Mouse (Mus musculus): ENCODE data around the gene Prrt3. TPM values are rescaled to one million over a fixed set of nuclear protein-coding genes. Genes with fewer than 3 reads are reported as not detected.

The Prrt3 gene
- polyA plus RNA-seq, 1 experiment: not detected

DNA sequence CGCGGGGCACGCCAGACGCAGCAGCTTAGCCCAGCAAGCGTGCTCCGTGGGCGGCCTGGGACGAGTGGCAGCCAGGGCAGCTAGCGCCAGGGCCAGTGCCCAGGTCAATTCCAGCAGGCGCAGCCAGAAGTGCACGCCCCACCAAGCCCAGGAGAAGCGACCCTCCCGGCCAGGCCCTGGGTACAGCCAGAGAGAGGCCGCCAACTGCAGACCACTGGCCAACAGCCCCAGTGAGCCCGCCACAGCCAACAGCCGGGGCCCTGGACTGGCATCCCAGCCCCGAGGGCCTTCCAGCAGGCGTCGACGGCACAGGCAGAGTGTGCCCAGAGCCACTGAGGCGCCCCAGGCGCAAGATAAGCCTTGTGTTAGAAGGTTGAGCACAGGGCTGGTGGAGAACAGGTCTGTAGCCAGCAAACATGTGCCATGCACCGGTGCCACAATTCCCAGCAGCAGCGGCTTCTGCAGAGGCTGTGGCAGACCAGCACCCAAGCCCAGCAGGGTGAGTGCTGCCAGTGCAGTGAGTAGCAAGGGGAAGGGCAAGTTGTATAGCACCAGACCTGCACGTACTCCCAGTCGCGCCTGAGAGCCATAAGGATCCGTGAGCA, 6.6 kb downstream of the Prrt3 start:
- Histone ChIP-seq H3K27ac (ENCODE audit: insufficient read depth, low read depth, low read length) (no peak overlapping the region), H3K4me3 (ENCODE audit: insufficient read depth, low read depth, low read length) (no peak overlapping the region), H3K4me1 (ENCODE audit: control insufficient read depth, insufficient read depth, low read length) (peaks cover 42% of the 10 kb centered on the region)
- TF ChIP-seq POLR2A (IDR thresholded peaks at IDR 0.05; ENCODE audit: insufficient read depth, low read depth, low read length) (no peak), CTCF (IDR thresholded peaks at IDR 0.05; ENCODE audit: insufficient read depth, low read depth, low read length) (no peak)
- WGBS: 63% methylated on average over 28 of the region's 28 CpGs

DNA sequence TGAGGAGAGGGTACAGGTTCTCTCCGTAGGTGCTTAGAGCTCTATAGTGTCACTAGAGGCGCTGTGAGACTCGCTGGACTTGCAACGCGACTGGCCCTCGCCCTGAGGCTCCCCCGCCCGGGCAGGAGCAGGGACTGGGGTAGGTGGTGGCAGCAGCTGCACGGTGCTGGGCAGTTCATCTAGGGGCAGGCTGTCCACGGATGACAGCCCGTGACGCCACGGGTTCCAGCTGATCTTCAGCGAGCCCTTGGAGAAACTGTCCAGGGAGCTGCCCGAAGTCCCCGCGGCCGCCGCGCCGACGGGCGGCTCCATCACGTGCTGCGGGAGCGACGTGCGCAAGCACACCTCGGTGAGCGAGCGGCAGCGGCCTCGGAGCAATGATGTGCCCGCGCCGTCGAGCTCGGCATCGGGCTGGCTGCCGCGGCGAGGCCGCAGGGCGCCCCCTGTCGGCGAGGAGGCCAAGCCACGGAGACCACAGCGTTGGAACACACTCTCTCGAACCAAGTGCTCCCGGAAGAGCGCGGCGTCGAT, 7.4 kb downstream of the Prrt3 start:
- WGBS: 3% methylated on average over 54 of the region's 54 CpGs
- peaks cover 41% of the 10 kb centered on the region for H3K4me1 ChIP-seq (ENCODE audit: control insufficient read depth, insufficient read depth, low read length)
- H3K4me3 ChIP-seq (ENCODE audit: insufficient read depth, low read depth, low read length): peak overlapping the region; percentile 43
- TF ChIP-seq CTCF (IDR thresholded peaks at IDR 0.05; ENCODE audit: insufficient read depth, low read depth, low read length) (peak; percentile 74), POLR2A (IDR thresholded peaks at IDR 0.05; ENCODE audit: insufficient read depth, low read depth, low read length) (no peak)
- 0 out of 2 replicates have a peak overlapping the region, but pooled peaks have one; percentile 9 for H3K27ac ChIP-seq (ENCODE audit: insufficient read depth, low read depth, low read length)

DNA sequence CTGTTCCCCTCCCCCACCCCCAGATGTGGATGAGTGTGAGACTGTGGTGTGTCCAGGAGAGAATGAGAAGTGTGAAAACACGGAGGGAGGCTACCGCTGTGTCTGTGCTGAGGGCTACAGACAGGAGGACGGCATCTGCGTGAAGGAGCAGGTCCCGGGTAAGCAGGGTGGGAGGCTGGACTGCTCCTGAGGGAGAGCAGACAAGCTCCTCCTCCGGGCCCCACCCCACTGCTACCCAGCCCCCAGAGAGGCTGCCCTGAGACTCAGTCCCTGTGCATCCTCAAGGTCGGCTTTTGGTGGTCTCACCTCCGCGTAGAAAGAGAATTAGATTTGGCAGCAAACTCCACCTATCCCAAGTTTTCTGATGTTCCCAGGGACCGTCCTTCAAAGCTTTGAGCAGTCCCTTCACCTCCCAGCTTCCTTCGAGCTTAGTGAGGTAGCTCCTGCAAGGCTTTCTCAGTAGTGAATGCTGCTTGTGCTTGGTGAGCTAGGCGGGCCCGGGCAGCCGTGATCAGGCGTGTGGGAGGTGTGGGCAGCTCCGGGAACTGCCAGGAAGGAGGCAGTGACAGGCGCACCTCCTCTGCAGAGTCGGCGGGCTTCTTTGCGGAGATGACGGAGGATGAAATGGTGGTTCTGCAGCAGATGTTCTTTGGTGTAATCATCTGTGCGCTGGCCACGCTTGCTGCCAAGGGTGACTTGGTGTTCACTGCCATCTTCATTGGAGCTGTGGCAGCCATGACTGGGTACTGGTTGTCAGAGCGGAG, 9.4 kb downstream of the Prrt3 start:
- H3K27ac ChIP-seq (ENCODE audit: insufficient read depth, low read depth, low read length): peak overlapping the region; percentile 59
- WGBS: 46% methylated on average over 24 of the region's 24 CpGs
- no peak overlapping the region for H3K4me3 ChIP-seq (ENCODE audit: insufficient read depth, low read depth, low read length)
- no peak for TF ChIP-seq CTCF (IDR thresholded peaks at IDR 0.05; ENCODE audit: insufficient read depth, low read depth, low read length)
- TF ChIP-seq POLR2A (IDR thresholded peaks at IDR 0.05; ENCODE audit: insufficient read depth, low read depth, low read length): no peak
- peaks cover 53% of the 10 kb centered on the region for H3K4me1 ChIP-seq (ENCODE audit: control insufficient read depth, insufficient read depth, low read length)

DNA sequence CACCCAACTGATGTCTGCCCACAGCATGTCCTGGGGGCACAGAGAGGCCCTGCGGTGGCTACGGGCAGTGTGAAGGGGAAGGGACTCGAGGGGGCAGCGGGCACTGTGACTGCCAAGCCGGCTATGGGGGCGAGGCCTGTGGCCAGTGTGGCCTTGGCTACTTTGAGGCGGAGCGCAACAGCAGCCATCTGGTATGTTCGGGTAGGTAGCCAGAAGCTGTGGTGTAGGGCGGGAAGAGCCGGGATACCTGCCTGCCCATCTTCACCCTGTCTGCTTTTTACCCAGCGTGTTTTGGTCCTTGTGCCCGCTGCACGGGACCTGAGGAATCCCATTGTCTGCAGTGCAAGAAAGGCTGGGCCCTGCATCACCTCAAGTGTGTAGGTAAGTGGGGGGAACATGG, 12.3 kb downstream of the Prrt3 start:
- no peak overlapping the region for H3K27ac ChIP-seq (ENCODE audit: insufficient read depth, low read depth, low read length)
- TF ChIP-seq CTCF (IDR thresholded peaks at IDR 0.05; ENCODE audit: insufficient read depth, low read depth, low read length): no peak
- no peak for TF ChIP-seq POLR2A (IDR thresholded peaks at IDR 0.05; ENCODE audit: insufficient read depth, low read depth, low read length)
- 96% methylated on average over 14 of the region's 14 CpGs for WGBS

DNA sequence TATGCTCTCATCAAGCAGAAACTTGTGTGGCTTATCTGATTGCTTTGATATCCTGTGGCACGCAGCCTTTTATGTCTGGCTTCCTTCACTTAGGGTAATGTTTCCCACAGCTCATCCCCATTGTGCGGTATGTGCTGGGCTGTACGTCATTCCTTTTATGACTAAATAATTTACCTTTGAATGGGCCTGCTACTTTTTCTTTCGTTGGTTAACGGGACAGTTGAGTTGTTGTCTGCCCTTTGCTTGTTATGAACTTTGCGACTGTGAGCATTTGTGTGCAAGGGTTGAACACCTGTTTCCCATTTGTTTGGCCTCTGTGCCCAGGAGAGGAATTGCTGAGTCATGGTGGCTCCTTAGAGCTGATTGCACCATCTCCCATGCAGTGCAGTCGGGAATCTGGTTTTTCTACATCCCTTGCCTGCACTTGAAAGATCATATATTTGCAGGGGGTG, 14.6 kb downstream of the Prrt3 start:
- H3K4me3 ChIP-seq (ENCODE audit: insufficient read depth, low read depth, low read length): no peak overlapping the region
- no peak overlapping the region for H3K27ac ChIP-seq (ENCODE audit: insufficient read depth, low read depth, low read length)
- TF ChIP-seq CTCF (IDR thresholded peaks at IDR 0.05; ENCODE audit: insufficient read depth, low read depth, low read length): no peak
- no peak for TF ChIP-seq POLR2A (IDR thresholded peaks at IDR 0.05; ENCODE audit: insufficient read depth, low read depth, low read length)
- H3K4me1 ChIP-seq (ENCODE audit: control insufficient read depth, insufficient read depth, low read length): peaks cover 30% of the 10 kb centered on the region
- 46% methylated on average over 7 of the region's 7 CpGs for WGBS

More for the DNA sequence above, 12.3 kb downstream of the Prrt3 start:
- H3K4me3 ChIP-seq (ENCODE audit: insufficient read depth, low read depth, low read length): no peak overlapping the region
- peaks cover 46% of the 10 kb centered on the region for H3K4me1 ChIP-seq (ENCODE audit: control insufficient read depth, insufficient read depth, low read length)

DNA sequence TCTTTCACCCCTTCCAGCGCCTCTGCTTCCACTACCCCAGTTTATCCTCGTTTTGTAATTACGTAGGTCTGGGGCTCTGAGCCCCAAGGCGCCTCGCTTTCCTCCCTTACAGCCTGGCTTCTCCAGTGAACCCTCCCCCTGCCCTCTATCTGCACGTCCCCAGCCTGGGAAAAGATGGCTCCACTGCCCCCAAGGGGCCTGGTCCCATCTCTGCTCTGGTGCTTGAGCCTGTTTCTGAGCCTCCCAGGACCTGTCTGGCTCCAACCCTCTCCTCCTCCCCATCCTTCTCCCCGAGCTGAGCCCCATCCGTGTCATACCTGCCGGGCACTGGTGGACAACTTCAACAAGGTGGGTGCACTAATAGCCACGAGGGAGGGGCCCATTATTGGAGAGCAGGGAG, 18.0 kb downstream of the Prrt3 start:
- peak overlapping the region; percentile 93 for H3K27ac ChIP-seq (ENCODE audit: insufficient read depth, low read depth, low read length)
- TF ChIP-seq CTCF (IDR thresholded peaks at IDR 0.05; ENCODE audit: insufficient read depth, low read depth, low read length) (peak; percentile 18; the same call in 1 of the 2 replicates), POLR2A (IDR thresholded peaks at IDR 0.05; ENCODE audit: insufficient read depth, low read depth, low read length) (no peak)

DNA sequence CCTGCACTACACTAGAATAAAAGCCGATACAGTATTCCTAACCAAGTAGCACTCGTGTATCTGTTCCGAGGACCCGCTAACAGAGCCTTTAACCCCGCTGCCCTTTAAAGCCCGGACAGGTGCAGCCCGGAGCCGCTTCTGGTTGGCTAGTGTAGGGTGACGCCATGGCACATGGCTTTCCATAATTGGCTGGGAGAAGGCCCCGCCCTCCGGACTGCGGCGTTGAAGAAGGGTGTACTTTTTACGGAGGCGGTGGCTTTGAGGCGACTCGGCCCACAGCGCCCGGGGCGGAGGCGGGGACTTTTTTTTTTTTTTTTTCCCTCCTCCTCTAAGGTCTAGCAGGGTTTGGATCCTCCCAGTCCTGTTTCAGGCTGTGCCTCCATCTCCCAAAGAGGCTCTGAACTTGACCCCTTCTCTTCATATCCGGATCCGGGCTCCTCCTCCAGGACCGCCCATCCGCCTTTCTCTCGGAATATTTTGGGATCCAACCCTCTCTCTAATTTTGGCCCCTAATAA, 18.6 kb downstream of the Prrt3 start, which contains the start of gene Creld1:
Gene Creld1 (plus strand): TSS at position 198 of the 516 bp plus-strand sequence.
- Histone ChIP-seq H3K27ac (ENCODE audit: insufficient read depth, low read depth, low read length) (peak within 1 kb of the TSS; percentile 93), H3K4me3 (ENCODE audit: insufficient read depth, low read depth, low read length) (peak within 1 kb of the TSS; percentile 82), H3K4me1 (ENCODE audit: control insufficient read depth, insufficient read depth, low read length) (peaks cover 32% of the 10 kb centered on the region)
- TF ChIP-seq POLR2A (IDR thresholded peaks at IDR 0.05; ENCODE audit: insufficient read depth, low read depth, low read length) (no peak; the same call in 1 of the 2 replicates), CTCF (IDR thresholded peaks at IDR 0.05; ENCODE audit: insufficient read depth, low read depth, low read length) (no peak)
- WGBS: under 1% methylated on average over 26 of the region's 26 CpGs

More for the DNA sequence above, 18.0 kb downstream of the Prrt3 start:
- WGBS: 8% methylated on average over 10 of the region's 10 CpGs
- peaks cover 35% of the 10 kb centered on the region for H3K4me1 ChIP-seq (ENCODE audit: control insufficient read depth, insufficient read depth, low read length)
- peak overlapping the region; percentile 82 for H3K4me3 ChIP-seq (ENCODE audit: insufficient read depth, low read depth, low read length)

DNA sequence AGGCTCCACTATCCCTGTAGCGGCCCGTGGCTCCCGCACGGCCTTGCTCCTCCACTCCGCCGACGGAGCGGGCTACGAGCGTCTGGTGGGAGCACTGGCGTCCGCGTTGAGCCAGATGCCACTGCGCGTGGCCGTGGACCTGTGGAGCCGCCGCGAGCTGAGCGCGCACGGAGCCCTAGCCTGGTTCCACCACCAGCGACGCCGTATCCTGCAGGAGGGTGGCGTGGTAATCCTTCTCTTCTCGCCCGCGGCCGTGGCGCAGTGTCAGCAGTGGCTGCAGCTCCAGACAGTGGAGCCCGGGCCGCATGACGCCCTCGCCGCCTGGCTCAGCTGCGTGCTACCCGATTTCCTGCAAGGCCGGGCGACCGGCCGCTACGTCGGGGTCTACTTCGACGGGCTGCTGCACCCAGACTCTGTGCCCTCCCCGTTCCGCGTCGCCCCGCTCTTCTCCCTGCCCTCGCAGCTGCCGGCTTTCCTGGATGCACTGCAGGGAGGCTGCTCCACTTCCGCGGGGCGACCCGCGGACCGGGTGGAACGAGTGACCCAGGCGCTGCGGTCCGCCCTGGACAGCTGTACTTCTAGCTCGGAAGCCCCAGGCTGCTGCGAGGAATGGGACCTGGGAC, 19.1 kb downstream of the Prrt3 start:
- Histone ChIP-seq H3K4me3 (ENCODE audit: insufficient read depth, low read depth, low read length) (peak overlapping the region; percentile 82), H3K27ac (ENCODE audit: insufficient read depth, low read depth, low read length) (peak overlapping the region; percentile 91), H3K4me1 (ENCODE audit: control insufficient read depth, insufficient read depth, low read length) (peaks cover 26% of the 10 kb centered on the region)
- WGBS: 2% methylated on average over 65 of the region's 65 CpGs
- TF ChIP-seq CTCF (IDR thresholded peaks at IDR 0.05; ENCODE audit: insufficient read depth, low read depth, low read length) (no peak), POLR2A (IDR thresholded peaks at IDR 0.05; ENCODE audit: insufficient read depth, low read depth, low read length) (0 out of 2 replicates have a peak, but pooled peaks have one; percentile 37)

Measured in olfactory bulb, adult 2 months (tissue).